Mouse (Mus musculus): ENCODE data around the gene Usp8. TPM values are rescaled to one million over a fixed set of nuclear protein-coding genes. Genes with fewer than 3 reads are reported as not detected.

Gene Usp8
- total RNA-seq, 1 experiment from 2014 or later = 69.2 TPM

DNA sequence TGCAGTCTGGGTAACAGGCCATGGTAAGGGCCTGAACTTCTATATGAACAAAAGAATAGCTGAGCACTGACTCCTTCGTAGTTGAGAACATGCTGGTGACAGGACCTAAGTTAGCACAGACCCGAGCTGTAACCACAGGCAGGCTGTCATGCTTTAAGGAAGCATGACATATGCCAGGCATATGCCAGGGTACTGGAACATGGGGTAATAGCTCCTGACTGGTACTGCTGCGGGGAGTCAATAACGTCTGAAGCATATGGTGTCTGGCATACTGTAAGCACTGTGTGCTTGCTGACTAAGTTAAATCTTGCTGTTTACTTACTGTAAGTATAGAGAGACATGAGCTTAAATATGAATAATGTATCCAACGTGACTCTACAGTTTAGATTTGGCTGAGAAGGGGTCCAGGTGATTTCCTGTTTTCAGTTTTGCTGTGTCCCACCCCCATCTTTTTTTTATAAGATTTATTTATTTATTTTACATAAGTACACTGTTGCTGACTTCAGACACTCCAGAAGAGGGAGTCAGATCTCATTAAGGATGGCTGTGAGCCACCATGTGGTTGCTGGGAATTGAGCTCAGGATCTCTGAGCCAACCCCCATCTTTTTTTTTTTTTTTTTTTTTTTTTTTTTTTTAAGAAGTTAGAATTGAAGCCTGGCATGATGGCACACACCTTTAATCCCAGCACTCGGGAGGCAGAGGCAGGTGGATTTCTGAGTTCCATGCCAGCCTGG, 28.4 kb downstream of the Usp8 start:
- ATAC-seq (replicated peaks; ENCODE audit: low read depth, poor library complexity, severe bottlenecking) = no peak

DNA sequence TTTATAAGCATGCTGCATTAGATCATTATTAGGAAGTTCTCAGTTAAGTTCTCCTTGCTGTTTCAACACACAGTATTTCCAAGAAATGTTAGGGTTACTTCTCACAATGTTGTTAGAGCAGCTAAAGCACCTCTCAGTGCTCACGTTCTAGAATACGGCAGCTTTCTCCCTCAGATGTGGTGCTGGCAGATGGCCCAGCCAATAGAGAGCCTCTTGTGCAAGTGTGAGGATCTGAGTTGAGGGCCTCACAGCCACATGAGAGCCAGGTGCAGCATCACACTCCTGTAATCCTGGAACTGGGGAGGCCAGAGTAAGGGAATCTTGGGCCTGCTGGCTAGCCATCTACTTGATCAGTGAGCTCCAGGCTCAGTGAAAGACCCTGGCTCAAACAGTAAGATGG, 33.2 kb downstream of the Usp8 start:
- no peak for ATAC-seq (replicated peaks; ENCODE audit: low read depth, poor library complexity, severe bottlenecking)

DNA sequence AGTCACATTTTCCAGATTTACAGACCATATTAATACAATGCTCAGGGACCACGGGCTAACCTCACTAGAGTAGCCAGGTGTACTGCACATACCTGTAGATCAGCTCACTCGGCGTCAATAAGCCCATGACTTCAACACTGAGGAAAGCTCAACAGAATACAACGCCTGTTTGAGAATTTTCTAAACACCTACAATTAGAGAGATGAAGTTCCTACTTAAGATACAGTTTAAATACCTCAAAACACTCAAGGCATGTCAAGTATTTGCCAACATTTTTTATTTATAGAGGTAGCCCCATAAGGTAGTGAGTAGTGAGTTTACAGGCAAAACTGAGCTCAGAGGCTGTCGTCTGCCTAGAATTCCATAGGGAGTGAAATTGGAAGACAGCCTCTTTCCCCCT, 36.3 kb downstream of the Usp8 start:
- ATAC-seq (replicated peaks; ENCODE audit: low read depth, poor library complexity, severe bottlenecking) = no peak

DNA sequence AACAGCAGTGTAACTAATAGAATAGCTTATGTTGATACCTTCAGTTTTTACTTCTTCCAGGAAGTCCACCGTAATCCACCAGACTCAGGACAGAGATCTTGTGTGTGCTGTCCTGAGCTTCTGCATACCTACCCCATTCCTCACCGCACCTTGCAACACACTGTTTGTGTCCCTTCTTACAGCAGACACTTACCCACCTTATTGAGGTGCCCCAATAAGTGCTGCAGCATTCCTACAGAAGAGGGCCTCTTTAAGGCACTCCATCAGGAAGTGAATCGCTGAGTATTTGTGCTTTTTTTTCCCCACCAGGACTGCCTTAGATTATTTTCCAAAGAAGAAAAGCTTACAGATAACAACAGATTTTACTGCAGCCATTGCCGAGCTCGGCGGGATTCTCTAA, 48.5 kb downstream of the Usp8 start:
- ATAC-seq (replicated peaks; ENCODE audit: low read depth, poor library complexity, severe bottlenecking) = no peak

DNA sequence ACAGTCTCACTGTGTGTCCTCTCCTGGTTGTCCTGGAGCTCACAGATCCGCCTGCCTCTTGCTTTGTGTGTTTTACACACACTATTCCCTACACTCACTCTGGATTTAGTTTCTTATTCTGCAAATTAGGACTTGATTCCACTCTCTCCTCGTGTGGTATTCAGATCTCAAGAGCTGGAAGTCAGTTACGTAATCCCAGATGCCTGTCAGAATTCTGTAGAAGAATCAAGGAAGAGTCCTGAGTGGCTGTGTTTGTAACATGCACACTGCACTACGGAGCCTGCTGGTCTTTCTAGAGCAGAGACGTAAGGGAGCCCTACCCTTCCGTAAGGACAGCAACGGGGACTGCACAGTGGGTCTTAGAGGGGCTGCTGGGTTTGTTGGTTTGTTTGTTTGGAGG, 52.2 kb downstream of the Usp8 start:
- ATAC-seq (replicated peaks; ENCODE audit: low read depth, poor library complexity, severe bottlenecking) = no peak

DNA sequence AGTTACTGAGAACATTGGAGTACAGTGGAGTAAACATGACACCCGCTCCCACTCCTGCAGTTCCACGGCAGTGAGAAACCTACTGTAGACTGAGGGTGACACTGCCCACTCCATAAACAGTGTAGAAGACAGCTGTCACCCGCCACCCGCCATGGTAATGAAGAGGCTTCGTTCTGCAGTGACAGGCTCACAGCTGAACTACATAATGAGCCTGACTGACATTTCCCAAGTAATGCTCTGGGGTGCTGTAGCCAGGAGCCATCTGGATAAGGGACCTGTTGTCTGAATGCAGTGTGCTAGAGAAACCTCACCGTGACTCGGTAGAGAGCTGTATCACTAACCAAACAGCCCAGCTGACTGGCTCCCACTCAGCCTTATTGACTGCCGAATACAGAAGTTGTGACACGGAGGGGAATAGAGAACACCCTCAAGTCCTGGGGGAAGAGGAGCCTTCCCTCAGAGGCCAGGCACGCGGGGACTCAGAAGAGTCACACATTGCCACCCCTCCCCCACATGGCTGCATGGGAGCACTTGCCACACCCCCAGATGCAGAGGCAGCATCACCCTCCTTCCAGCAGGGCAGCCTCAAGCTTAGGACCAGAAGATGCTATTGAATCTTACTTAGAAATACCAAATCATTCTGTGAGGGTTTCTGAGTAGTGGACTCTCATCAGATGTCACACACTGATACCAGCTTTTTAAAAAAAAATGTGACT, 58.9 kb downstream of the Usp8 start:
- no peak for ATAC-seq (replicated peaks; ENCODE audit: low read depth, poor library complexity, severe bottlenecking)

DNA sequence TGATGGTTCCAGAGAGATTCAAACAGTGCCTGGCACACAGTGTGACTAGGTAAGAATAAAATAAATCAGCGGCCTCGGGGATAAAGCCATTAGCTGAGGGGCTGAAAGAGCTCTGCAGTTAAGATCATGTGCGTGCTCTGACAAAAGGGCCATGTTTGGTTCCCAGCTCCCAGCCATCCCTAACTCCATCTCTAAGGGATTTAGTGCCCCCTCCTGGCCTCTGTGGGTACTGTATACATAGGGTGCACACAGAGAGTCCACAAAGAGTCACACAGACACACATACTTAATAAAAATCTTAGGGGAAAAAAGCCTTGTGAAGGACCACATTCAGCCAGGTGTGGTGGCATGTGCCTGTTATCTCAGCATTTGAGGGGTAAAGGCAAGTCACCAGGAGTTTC, 60.5 kb downstream of the Usp8 start:
- no peak for ATAC-seq (replicated peaks; ENCODE audit: low read depth, poor library complexity, severe bottlenecking)

DNA sequence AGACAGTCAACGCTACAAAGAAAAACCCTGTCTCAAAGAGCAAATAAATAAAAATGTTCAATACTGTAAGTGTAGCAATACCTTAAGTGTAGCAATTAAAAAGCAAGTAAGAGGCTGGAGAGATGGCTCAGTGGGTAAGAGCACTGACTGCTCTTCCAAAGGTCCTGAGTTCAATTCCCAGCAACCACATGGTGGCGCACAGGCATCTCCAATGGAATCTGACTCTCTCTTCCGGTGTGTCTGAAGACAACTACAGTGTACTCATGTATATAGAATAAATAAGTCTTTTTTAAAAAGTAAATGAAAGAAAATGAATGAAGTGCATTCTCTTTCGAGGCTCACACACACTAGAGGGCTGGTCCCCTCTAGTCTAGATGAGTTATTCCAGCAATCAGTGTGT, 61.1 kb downstream of the Usp8 start:
- no peak for ATAC-seq (replicated peaks; ENCODE audit: low read depth, poor library complexity, severe bottlenecking)

DNA sequence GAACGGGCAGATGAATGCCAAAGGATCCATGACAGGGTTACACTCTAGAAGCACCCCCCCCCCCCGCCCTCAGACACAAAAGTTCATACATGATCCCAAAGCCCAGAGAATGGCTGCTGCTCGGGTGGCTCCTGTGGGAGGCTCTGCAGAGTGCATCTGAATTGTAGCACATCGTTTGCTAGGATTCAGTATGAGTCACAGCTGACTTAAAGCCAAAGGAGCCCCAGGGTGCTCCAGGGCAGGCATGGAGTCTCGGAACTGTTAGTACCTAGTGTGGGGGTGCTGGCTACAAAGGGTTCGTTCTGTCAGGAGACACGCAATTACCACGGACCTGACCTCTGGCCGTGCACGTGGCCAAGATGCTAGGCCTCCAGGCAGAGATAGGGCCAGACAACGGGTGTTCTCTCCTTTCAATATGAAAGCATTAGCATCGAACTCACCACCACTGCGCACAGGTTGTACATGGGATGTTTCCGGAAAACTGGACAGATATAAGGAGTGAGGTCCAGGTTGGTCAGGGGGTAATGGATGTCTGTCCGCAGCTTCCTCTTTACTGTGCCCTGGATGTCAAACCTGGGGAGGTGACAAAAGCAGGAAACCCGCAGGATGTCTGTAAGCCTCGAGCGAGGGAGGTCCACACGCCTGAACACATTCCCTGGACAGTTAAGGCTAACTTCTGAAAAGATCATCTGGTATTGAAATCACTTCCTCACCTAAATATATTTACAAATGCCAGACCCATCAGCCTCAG, 62.5 kb downstream of the Usp8 start:
- ATAC-seq (replicated peaks; ENCODE audit: low read depth, poor library complexity, severe bottlenecking) = peak; percentile 40

DNA sequence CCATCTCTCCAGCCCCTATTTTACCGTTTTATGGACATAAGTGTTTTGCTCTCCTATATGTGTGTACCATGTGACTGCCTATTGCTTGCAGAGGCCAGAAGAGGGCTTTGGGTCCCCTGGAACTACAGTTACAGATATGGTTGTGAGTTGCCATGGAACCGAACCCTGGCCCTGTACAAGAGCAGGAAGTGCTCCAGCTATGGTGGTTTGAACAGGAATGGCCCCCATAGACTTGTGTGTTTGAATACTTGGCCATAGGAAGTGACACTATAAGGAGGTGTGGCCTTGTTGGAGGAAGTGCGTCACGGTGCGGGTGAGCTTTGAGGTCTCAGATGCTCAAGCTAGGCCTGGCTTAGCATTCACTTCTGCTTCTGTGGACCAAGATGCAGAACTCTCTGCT, 65.1 kb downstream of the Usp8 start:
- no peak for ATAC-seq (replicated peaks; ENCODE audit: low read depth, poor library complexity, severe bottlenecking)

DNA sequence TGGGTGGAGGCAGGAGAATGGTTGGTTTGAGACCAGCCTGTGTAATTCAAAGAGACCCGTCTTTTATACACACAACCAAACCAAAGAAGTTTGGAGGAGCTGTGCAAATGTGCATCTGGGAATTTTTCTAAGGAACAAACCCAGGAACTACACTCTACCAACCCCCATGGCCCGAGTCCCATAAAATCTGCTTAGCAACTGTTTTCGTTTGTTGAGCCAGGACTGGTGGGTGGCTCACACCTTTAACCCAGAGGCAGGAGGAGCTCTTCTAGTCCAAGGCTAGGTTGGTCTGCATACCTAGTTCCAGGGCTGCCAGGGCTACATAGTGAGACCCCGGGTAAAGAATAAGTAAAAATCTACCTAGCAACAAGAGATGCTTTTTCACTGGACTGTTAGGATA, 68.8 kb downstream of the Usp8 start:
- ATAC-seq (replicated peaks; ENCODE audit: low read depth, poor library complexity, severe bottlenecking) = no peak

DNA sequence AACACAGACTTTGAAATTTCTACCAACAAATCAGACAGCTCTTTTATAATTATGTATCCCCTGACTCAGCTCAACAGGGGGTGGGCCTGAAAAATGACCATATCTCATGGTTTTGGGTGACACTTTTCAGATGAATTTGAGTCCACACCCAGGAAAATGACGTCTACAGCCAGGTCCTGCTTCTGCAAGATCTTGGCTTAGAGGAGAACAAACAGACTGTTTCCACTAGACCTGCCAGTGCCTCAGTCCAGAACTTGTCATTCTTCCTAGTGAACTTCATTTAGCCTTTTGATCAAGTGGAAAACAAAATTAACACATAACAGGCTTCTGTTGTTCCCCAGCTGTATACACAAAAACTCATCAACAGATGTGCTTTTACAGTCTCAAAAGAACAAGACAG, 69.3 kb downstream of the Usp8 start:
- ATAC-seq (replicated peaks; ENCODE audit: low read depth, poor library complexity, severe bottlenecking) = no peak

DNA sequence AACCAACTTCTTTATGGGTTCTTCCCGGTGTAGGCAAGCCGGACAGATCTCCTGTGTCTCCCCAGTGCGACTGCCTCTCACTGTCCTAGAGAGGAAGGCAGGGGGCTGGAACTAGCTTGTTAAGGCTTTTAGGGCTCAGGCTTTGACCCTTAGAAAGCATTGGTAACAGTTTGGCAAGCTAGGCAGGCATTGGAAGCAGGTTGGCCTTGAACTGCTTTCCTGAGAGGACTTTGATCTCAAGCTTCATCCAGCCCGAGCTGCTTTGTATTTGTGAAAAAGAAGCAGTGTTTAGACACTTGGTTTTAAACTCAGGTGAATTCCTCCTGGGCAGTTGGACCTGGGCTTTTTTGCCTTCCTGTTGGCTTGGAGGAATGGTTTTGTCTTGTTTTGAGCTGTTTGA, 71.7 kb downstream of the Usp8 start:
- ATAC-seq (replicated peaks; ENCODE audit: low read depth, poor library complexity, severe bottlenecking) = no peak

DNA sequence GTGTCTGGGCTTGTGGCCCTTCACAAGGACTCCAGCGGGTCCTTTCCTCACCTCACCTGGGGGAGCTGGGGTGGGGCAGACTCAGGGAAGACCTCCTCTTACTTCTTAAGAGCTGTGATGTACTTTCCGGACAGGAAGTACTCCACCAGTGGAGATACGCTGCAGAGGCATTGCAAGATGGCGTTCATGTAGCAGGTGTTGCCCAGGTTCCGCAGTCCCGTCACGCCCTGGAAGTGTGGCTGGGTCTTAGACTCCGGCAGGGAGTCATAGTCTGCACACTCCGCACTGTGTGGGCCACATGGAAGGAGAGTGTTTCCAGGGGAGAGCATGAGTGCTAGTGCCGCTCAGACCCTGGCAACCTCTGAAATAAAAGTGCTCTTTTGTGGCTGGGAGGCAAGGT, 73.2 kb downstream of the Usp8 start:
- no peak for ATAC-seq (replicated peaks; ENCODE audit: low read depth, poor library complexity, severe bottlenecking)

DNA sequence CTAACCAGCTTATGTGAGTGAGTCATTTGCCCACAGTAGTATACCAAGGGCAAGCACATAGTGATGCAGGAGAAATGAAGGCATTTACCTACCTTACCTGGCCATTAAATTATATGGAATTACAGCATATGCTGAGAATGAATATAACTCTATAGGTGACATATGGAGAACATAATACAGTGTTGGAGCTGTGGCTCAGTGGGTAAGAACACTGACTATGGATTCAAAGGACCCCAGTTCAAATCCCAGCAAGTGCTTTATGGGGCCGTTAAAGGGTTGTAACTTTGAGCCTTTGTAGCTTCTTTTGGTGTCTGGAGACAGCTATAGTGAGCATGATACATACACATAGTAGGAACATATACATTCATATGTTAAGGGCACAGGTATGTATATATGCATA, 74.3 kb downstream of the Usp8 start:
- ATAC-seq (replicated peaks; ENCODE audit: low read depth, poor library complexity, severe bottlenecking) = no peak

DNA sequence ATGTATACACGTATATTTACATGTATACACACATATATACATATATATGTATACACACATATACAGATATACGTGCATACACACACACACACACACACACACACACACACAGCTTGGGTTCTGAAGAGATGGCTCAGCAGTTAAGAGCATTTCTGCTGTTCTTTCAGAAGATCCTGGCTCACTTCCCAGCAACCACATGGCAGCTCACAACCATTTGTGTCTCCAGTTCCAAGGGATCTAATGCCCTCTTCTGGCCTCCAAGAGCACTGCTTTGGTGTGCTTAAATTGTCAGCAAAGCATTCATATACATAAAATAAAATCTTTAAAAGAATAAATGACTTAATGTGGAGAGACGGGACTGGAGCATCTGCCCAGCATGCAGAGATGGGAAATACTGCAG, 75.3 kb downstream of the Usp8 start:
- ATAC-seq (replicated peaks; ENCODE audit: low read depth, poor library complexity, severe bottlenecking) = peak; percentile 62; the same call in 1 of the 2 replicates

DNA sequence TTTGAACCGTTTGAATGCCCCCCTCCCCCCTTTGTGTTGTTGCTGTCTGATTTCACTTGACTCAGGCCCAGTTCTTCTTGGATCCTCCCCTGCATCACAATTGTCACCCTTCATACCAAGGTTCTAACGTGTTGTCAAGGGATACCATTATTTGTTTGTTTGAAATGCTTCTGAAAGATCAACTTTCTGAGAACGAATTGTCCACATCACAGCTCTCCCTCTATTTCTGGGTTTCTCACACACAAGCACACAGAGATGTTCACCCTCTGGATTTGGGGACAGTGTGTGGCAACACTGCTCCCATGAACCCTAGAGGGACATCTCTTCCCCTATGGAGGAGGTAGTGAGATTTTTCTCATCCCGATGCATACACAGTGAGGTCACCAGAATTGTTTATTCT, 76.2 kb downstream of the Usp8 start, which contains the start of gene Usp50:
Gene Usp50, minus strand, starts transcription at position 101 of the 400 bp plus-strand sequence.
- ATAC-seq (replicated peaks; ENCODE audit: low read depth, poor library complexity, severe bottlenecking) = no peak

DNA sequence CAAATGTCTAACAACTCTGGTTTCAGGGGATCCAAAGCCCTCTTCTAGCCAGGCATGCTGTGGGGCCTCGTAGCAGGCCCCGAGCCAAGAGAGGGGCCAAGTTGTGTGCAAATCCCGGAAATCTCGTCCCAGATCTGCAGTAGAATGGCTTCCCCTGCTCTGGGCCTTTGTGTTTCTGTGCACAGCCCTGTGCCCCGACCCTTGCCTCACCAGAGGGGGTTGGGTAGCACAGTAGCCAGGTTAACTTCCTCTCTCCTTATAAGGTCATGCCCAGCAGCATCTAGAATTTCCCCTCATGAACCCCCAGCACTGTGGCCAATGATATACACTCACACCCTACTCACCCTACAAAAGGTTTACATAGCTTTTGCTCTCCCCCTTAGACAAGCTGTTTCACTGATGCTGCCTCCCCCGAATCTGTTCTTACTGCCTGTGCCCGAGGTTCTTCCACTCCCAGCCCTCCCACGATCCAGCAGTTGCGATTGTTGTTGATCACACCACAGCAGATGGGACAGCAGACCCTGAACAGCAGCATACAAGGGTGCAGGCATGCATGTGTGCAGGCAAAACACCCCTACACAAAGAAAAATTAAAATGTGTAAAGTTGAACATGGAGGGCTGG, 80.7 kb downstream of the Usp8 start:
- ATAC-seq (replicated peaks; ENCODE audit: low read depth, poor library complexity, severe bottlenecking) = peak; percentile 22; the same call in 1 of the 2 replicates

DNA sequence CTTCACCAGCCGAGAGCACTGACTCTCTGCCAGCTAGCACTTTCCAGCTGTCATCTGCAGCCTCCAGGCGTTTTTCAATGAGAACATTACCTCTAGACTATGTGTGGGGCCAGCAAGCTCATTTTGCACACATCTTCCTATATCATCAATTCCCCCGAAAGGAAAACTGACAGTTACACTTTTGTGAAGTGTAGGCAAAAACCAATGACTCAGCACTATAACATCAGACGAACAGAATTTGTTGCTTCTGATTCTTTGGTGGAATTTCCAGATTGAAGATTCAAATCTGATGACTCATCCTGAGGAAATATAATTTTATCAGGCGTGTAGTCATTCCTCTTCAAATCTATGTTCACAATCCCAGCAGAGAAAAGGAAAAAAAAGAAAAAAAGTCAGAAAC, 85.5 kb downstream of the Usp8 start:
- ATAC-seq (replicated peaks; ENCODE audit: low read depth, poor library complexity, severe bottlenecking) = no peak

DNA sequence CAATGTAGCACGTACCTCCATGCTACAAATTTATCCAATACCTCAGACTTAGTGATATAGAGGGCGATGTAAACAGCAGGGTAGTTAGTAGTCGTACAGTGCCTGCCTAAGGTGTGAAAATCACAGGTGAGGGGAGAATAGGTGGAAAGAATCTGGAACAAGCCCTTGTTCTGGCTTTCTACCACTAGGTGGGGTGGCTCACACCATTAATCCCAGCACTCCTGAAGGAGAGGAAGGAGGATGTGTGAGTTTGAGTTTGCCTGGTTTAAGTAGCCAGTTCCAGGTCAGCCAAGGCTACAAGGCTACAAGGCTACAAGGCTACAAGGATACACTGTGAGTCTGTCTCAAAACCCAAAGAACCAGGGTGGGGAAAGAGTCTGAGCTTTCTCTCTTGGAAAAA, 88.6 kb downstream of the Usp8 start:
- no peak for ATAC-seq (replicated peaks; ENCODE audit: low read depth, poor library complexity, severe bottlenecking)

DNA sequence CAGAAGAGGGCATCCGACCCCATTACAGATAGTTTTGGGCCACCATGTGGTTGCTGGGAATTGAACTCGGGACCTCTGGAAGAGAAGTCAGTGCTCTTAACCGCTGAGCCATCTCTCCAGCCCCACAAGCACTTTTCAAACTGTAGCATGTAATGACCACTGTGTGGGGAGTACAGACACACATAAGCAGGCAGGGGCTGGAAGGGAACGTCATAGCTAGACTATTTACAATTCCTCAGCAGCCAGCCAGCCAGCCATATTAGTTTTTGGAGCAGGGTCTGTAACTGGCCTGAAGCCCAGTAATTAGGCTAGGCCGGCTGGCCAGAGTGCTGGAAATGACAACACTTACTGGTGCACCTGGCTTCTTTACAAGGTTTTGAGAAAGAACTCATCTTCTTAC, 91.3 kb downstream of the Usp8 start:
- no peak for ATAC-seq (replicated peaks; ENCODE audit: low read depth, poor library complexity, severe bottlenecking)

All from common myeloid progenitor, adult 5-6 weeks (primary cell).